Mouse (Mus musculus) intestine, postnatal 0 days (tissue): ENCODE measurements around the gene Olfr366. TPM values are rescaled to one million over a fixed set of nuclear protein-coding genes. Genes with fewer than 3 reads are reported as not detected.
"Not testable (repeated sequence)": the region's sequence is repeated elsewhere in the genome, so short reads cannot be mapped to it uniquely, and the experiment has no call there.

ENCODE experiments used
- ATAC-seq: fragments of 200-750 bp; cut with Nextera tagmentation; 2 replicates; pipeline ENCODE4 v1.8.0; 2017; ENCODE audit warnings: mild to moderate bottlenecking, moderate TSS enrichment, moderate library complexity
- H3K27ac ChIP-seq: fragments of 300-500 bp; sonication (generic); 2 replicates; pipeline ENCODE4 v1.5.1; 2014; ENCODE audit warnings: mild to moderate bottlenecking, low read depth, low read length, moderate library complexity
- H3K27me3 ChIP-seq: fragments of 300-500 bp; sonication (generic); replicated peaks from 2 replicates; pipeline ENCODE4 v1.6.1; 2014; ENCODE audit warnings: low read length, mixed read lengths; ENCODE audit not compliant: control insufficient read depth, insufficient read depth
- H3K36me3 ChIP-seq: fragments of 300-500 bp; sonication (generic); 2 replicates; pipeline ENCODE4 v1.6.1; 2014; ENCODE audit warnings: mild to moderate bottlenecking, moderate library complexity; ENCODE audit not compliant: control insufficient read depth, insufficient read depth
- H3K4me1 ChIP-seq: fragments of 300-500 bp; sonication (generic); replicated peaks from 2 replicates; pipeline ENCODE4 v1.6.1; 2014; ENCODE audit warnings: antibody characterized with exemption, low read length, mixed read lengths; ENCODE audit not compliant: control insufficient read depth, insufficient read depth
- H3K4me2 ChIP-seq: fragments of 300-500 bp; sonication (generic); replicated peaks from 2 replicates; pipeline ENCODE4 v1.6.1; 2014; ENCODE audit warnings: low read depth, mild to moderate bottlenecking, moderate library complexity
- H3K4me3 ChIP-seq: fragments of 300-500 bp; sonication (generic); 2 replicates; pipeline ENCODE4 v1.5.1; 2014; ENCODE audit warnings: low read depth, low read length
- H3K9ac ChIP-seq: fragments of 300-500 bp; sonication (generic); 2 replicates; pipeline ENCODE4 v1.6.1; 2014; ENCODE audit warnings: mild to moderate bottlenecking, low read depth, low read length
- H3K9me3 ChIP-seq: fragments of 300-500 bp; sonication (generic); 2 replicates; pipeline ENCODE4 v1.6.1; 2016; ENCODE audit warnings: mixed run types; ENCODE audit not compliant: control insufficient read depth
- CTCF ChIP-seq: sonication (generic); IDR thresholded peaks from 2 replicates; pipeline ENCODE4 v1.5.1; 2016; ENCODE audit warnings: low read depth, mild to moderate bottlenecking, control low read depth, antibody characterized with exemption, moderate library complexity
- WGBS: fragments of 180-500 bp; shearing (Covaris S2); extraction: QIAGEN DNeasy Blood & Tissue Kit; methylation state at CpG from one replicate; pipeline ENCODE4 v1.1.7; 2014; 5-methylcytosine and 5-hydroxymethylcytosine counted together
- polyA plus RNA-seq: library from polyadenylated mRNA; unstranded; fragments of >200 nt; fragmentation: Nextera tagmentation; extraction: Ambion mirVana; gene quantifications from 2 replicates; pipeline ENCODE4 v1.2.1, GENCODE M21; 2015

Olfr366 gene
- not detected in 2 replicates for polyA plus RNA-seq

DNA sequence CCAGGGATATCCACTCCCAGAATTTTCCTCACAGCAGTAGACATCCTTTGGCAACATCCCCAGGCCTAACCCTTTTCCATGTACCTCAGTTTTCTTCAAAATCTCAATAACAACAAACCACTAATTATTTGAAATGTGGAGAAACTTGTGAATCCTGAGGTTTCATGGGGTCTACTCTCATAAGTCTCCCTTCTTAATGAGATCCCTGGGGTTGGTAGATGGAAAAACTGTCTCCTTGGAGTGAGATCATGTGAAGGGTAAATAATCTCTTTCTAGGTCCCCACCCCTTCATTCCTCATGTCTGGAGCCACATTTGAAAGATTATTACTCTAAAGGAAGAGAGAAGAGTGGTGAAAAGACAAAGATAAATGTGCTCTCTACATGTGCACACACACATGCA lies at the start of gene Olfr366:
Olfr366 (plus strand) TSS at position 301 of the 400 bp plus-strand sequence.
- Histone ChIP-seq H3K27me3 (no peaks in the 10 kb centered on the region), H3K9ac (no peak within 1 kb of the TSS), H3K4me2 (no peak within 1 kb of the TSS), H3K36me3 (no peaks in the 10 kb centered on the region), H3K4me1 (no peaks in the 10 kb centered on the region), H3K27ac (no peak within 1 kb of the TSS), H3K9me3 (no peaks in the 10 kb centered on the region), H3K4me3 (no peak within 1 kb of the TSS)
- TF ChIP-seq CTCF = no peak
- no peak for ATAC-seq

GRCm38 (mm10) chr2:37187898-37188297 lies 23.5 kb upstream of the Olfr366 start, which contains the start of gene Olfr365:
Gene Olfr365 (plus strand): TSS chr2:37188198.
- Histone ChIP-seq H3K4me1 (no peaks in the 10 kb centered on the region), H3K9ac (no peak within 1 kb of the TSS), H3K4me3 (no peak within 1 kb of the TSS), H3K36me3 (no peaks in the 10 kb centered on the region), H3K4me2 (no peak within 1 kb of the TSS), H3K9me3 (no peaks in the 10 kb centered on the region), H3K27me3 (no peaks in the 10 kb centered on the region), H3K27ac (no peak within 1 kb of the TSS)
- ATAC-seq = no peak
- no peak for TF ChIP-seq CTCF
- WGBS = 74% methylated on average over 3 of the region's 3 CpGs

GRCm38 (mm10) chr2:37261781-37262180 lies 50.4 kb downstream of the Olfr366 start:
- H3K27ac ChIP-seq, ATAC-seq, H3K9me3 ChIP-seq, H3K4me2 ChIP-seq, H3K9ac ChIP-seq, H3K27me3 ChIP-seq, H3K36me3 ChIP-seq, H3K4me1 ChIP-seq, H3K4me3 ChIP-seq: not testable (repeated sequence)
- WGBS = 80% methylated on average over 7 of the region's 7 CpGs

Other genes starting within 250 kb of the Olfr366 start
- gene Olfr357, start 217.7 kb upstream of the Olfr366 start, polyA plus RNA-seq = not detected in 2 replicates
- not detected in 2 replicates for gene Olfr358, start 202.2 kb upstream of the Olfr366 start, polyA plus RNA-seq
- not detected in 2 replicates for gene Olfr360, start 145.8 kb upstream of the Olfr366 start, polyA plus RNA-seq
- not detected in 2 replicates for gene Olfr361, start 122.3 kb upstream of the Olfr366 start, polyA plus RNA-seq
- gene Olfr362, start 93.7 kb upstream of the Olfr366 start, polyA plus RNA-seq = not detected in 2 replicates
- gene Olfr364-ps1, start 72.3 kb upstream of the Olfr366 start, polyA plus RNA-seq = not detected in 2 replicates
- not detected in 2 replicates for gene Olfr365, start 23.4 kb upstream of the Olfr366 start, polyA plus RNA-seq
- gene Olfr368, start 114.9 kb downstream of the Olfr366 start, polyA plus RNA-seq = not detected in 2 replicates
- 25.2 and 26.5 TPM in 2 replicates for gene Pdcl, start 147.8 kb downstream of the Olfr366 start, polyA plus RNA-seq
- 7.0 and 7.8 TPM in 2 replicates for gene Rc3h2, start 211.3 kb downstream of the Olfr366 start, polyA plus RNA-seq
- gene Zbtb26, start 231.6 kb downstream of the Olfr366 start, polyA plus RNA-seq = 1.6 and 1.8 TPM in 2 replicates
- 3.3 and 4.0 TPM in 2 replicates for gene Zbtb6, start 231.6 kb downstream of the Olfr366 start, polyA plus RNA-seq
- 14.1 and 15.6 TPM in 2 replicates for gene Rabgap1, start 231.7 kb downstream of the Olfr366 start, polyA plus RNA-seq